Mouse (Mus musculus) brain, adult 10 weeks (tissue): ENCODE results near the gene Muc1. TPM values are rescaled to one million over a fixed set of nuclear protein-coding genes. Genes with fewer than 3 reads are reported as not detected.

ENCODE experiments used
- polyA plus RNA-seq: library from polyadenylated mRNA; stranded (reverse); fragments of 350-450 nt; fragmentation: Illumina TruSeq; extraction: RNeasy Lipid Tissue Mini Kit (QIAGEN cat#74804); gene quantifications from one replicate; pipeline ENCODE4 v1.2.3, GENCODE M21; 2015; ENCODE audit warnings: low read depth, low replicate concordance

Gene Muc1
- polyA plus RNA-seq: 0.33 TPM

GRCm38 (mm10) chr3:89228836-89229235, at the start of gene Muc1:
TSS of gene Muc1 (plus strand) at chr3:89229057.

GRCm38 (mm10) chr3:89183058-89183958, 45.5 kb upstream of the Muc1 start, which contains the start of gene Fam189b:
TSS of gene Fam189b (plus strand) at chr3:89183143.

GRCm38 (mm10) chr3:89202253-89203141, 26.4 kb upstream of the Muc1 start, which contains the start of gene Gba:
TSS of gene Gba (plus strand) at chr3:89202928.

GRCm38 (mm10) chr3:89214681-89215411, 14.0 kb upstream of the Muc1 start, which contains the start of gene Thbs3:
TSS of gene Thbs3 (plus strand) at chr3:89215180.

GRCm38 (mm10) chr3:89226900-89227299, 2.0 kb upstream of the Muc1 start, which contains the start of gene Mtx1:
TSS of gene Mtx1 (minus strand) at chr3:89227088.

GRCm38 (mm10) chr3:89245688-89246171, 16.9 kb downstream of the Muc1 start, which contains the start of gene Krtcap2:
TSS of gene Krtcap2 (plus strand) at chr3:89245966.

GRCm38 (mm10) chr3:89246261-89247100, 17.6 kb downstream of the Muc1 start, which contains the start of gene Trim46:
TSS of gene Trim46 (minus strand) at chr3:89246309.

GRCm38 (mm10) chr3:89259076-89259475, 30.2 kb downstream of the Muc1 start, which contains the start of gene Dpm3:
TSS of gene Dpm3 (plus strand) at chr3:89259358.

GRCm38 (mm10) chr3:89270051-89270755, 41.3 kb downstream of the Muc1 start, which contains the start of gene Slc50a1:
TSS of gene Slc50a1 (minus strand) at chr3:89270570.

GRCm38 (mm10) chr3:89280606-89281511, 52.0 kb downstream of the Muc1 start, which contains the start of gene Efna1:
TSS of gene Efna1 (minus strand) at chr3:89281142.

Other genes with a start within 250 kb of the Muc1 start
- gene Rusc1, start 135.7 kb upstream of the Muc1 start, polyA plus RNA-seq: 130 TPM
- gene Gm43738, start 128.0 kb upstream of the Muc1 start, polyA plus RNA-seq: not detected
- gene Fdps, start 127.1 kb upstream of the Muc1 start, polyA plus RNA-seq: 98.7 TPM
- not detected for gene Pklr, start 92.9 kb upstream of the Muc1 start, polyA plus RNA-seq
- 8.9 TPM for gene Hcn3, start 68.9 kb upstream of the Muc1 start, polyA plus RNA-seq
- gene Clk2, start 64.3 kb upstream of the Muc1 start, polyA plus RNA-seq: 35.8 TPM
- gene Scamp3, start 51.6 kb upstream of the Muc1 start, polyA plus RNA-seq: 70.0 TPM
- gene Fam189b, start 45.9 kb upstream of the Muc1 start, polyA plus RNA-seq: 38.8 TPM
- gene Gba, start 26.1 kb upstream of the Muc1 start, polyA plus RNA-seq: 53.9 TPM
- gene Thbs3, start 13.9 kb upstream of the Muc1 start, polyA plus RNA-seq: 26.1 TPM
- gene Mtx1, start 2.0 kb upstream of the Muc1 start, polyA plus RNA-seq: 99.5 TPM
- gene Krtcap2, start 16.9 kb downstream of the Muc1 start, polyA plus RNA-seq: 68.5 TPM
- 53.6 TPM for gene Trim46, start 17.3 kb downstream of the Muc1 start, polyA plus RNA-seq
- 107 TPM for gene Dpm3, start 30.3 kb downstream of the Muc1 start, polyA plus RNA-seq
- 61.6 TPM for gene Slc50a1, start 41.5 kb downstream of the Muc1 start, polyA plus RNA-seq
- gene Efna1, start 52.1 kb downstream of the Muc1 start, polyA plus RNA-seq: 9.0 TPM
- gene Efna3, start 93.9 kb downstream of the Muc1 start, polyA plus RNA-seq: 43.7 TPM
- not detected for gene Efna4, start 109.0 kb downstream of the Muc1 start, polyA plus RNA-seq
- gene Adam15, start 120.9 kb downstream of the Muc1 start, polyA plus RNA-seq: 137 TPM
- 0.19 TPM for gene Dcst2, start 132.9 kb downstream of the Muc1 start, polyA plus RNA-seq
- gene Dcst1, start 136.2 kb downstream of the Muc1 start, polyA plus RNA-seq: not detected
- gene Zbtb7b, start 165.7 kb downstream of the Muc1 start, polyA plus RNA-seq: 17.3 TPM
- 5.2 TPM for gene Lenep, start 173.7 kb downstream of the Muc1 start, polyA plus RNA-seq
- 29.1 TPM for gene Flad1, start 182.8 kb downstream of the Muc1 start, polyA plus RNA-seq
- gene Cks1b, start 189.3 kb downstream of the Muc1 start, polyA plus RNA-seq: 4.6 TPM
- 11.6 TPM for gene Shc1, start 189.4 kb downstream of the Muc1 start, polyA plus RNA-seq
- gene Pygo2, start 201.2 kb downstream of the Muc1 start, polyA plus RNA-seq: 35.5 TPM
- gene Pbxip1, start 207.6 kb downstream of the Muc1 start, polyA plus RNA-seq: 34.8 TPM
- gene Pmvk, start 225.5 kb downstream of the Muc1 start, polyA plus RNA-seq: 72.8 TPM